Mouse (Mus musculus) ES-Bruce4 (cell line): ENCODE data around the gene Npepps. TPM values are rescaled to one million over a fixed set of nuclear protein-coding genes. Genes with fewer than 3 reads are reported as not detected.

Experiments
- H3K27ac ChIP-seq: 2 replicates; pipeline ENCODE4 v1.5.1; 2012; ENCODE audit warnings: low read length, inconsistent platforms; ENCODE audit not compliant: insufficient read depth
- H3K27me3 ChIP-seq: 2 replicates; pipeline ENCODE4 v1.6.1; 2012; ENCODE audit warnings: mild to moderate bottlenecking, low read length, inconsistent platforms; ENCODE audit not compliant: control insufficient read depth, poor library complexity, insufficient read depth, severe bottlenecking
- H3K36me3 ChIP-seq: 2 replicates; pipeline ENCODE4 v1.6.1; 2012; ENCODE audit warnings: inconsistent platforms, mild to moderate bottlenecking, low read length, moderate library complexity; ENCODE audit not compliant: control insufficient read depth, poor library complexity, insufficient read depth, severe bottlenecking
- H3K4me1 ChIP-seq: one replicate; pipeline ENCODE4 v1.8.1; 2011; ENCODE audit warnings: low read length; ENCODE audit not compliant: control insufficient read depth, insufficient read depth
- H3K4me3 ChIP-seq: 2 replicates; pipeline ENCODE4 v1.5.1; 2011; ENCODE audit warnings: low read depth, mild to moderate bottlenecking, low read length
- H3K9ac ChIP-seq: 2 replicates; pipeline ENCODE4 v1.6.1; 2012; ENCODE audit warnings: low read depth, mild to moderate bottlenecking, inconsistent platforms; ENCODE audit not compliant: poor library complexity, severe bottlenecking
- H3K9me3 ChIP-seq: replicated peaks from 2 replicates; pipeline ENCODE4 v1.6.1; 2012; ENCODE audit warnings: mild to moderate bottlenecking, low read length, inconsistent platforms; ENCODE audit not compliant: control insufficient read depth, poor library complexity, insufficient read depth, severe bottlenecking
- CTCF ChIP-seq: IDR thresholded peaks from one replicate; pipeline ENCODE4 v1.8.1; 2011; ENCODE audit warnings: low read depth, low read length
- EP300 ChIP-seq: IDR thresholded peaks from 2 replicates; pipeline ENCODE4 v1.6.1; 2011; ENCODE audit warnings: low read depth, low read length; ENCODE audit not compliant: insufficient read depth
- POLR2A ChIP-seq: IDR thresholded peaks from one replicate; pipeline ENCODE4 v1.8.1; 2011; ENCODE audit warnings: low read length; ENCODE audit not compliant: insufficient read depth
- polyA plus RNA-seq: library from polyadenylated mRNA; stranded (reverse); fragments of >200 nt; gene quantifications from 2 replicates; pipeline ENCODE4 v1.2.4, GENCODE M21; 2011; ENCODE audit warnings: low read depth; ENCODE audit not compliant: missing spikeins, insufficient read depth, insufficient read length

Npepps gene
- polyA plus RNA-seq, 1 experiment = 213 TPM

DNA sequence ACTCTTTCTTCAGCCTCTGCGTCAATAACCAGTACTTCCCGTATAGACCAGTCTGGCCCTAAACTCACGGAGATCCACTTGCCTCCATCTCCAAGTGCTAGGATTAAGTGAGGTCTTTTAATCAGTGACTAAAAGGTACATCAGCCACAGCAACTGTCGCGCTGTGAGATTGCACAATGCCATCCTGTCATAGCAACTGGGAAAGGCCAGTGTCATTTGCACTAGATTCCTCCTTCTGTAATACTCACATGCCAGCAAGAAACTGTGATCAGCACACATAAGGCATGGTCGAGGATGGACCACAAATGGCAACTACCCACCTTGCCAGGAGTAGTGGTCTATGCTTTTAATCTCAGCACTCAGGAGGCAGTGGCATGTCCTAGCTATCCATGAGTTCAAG, 80.9 kb downstream of the Npepps start:
- no peak overlapping the region for H3K4me3 ChIP-seq
- H3K4me1 ChIP-seq = peaks cover 2% of the 10 kb centered on the region
- no peak overlapping the region for H3K27ac ChIP-seq
- no peak overlapping the region for H3K9ac ChIP-seq
- H3K9me3 ChIP-seq = no peaks in the 10 kb centered on the region
- H3K36me3 ChIP-seq = no peaks in the 10 kb centered on the region
- H3K27me3 ChIP-seq = no peaks in the 10 kb centered on the region
- TF ChIP-seq CTCF = no peak
- no peak for TF ChIP-seq POLR2A
- no peak for TF ChIP-seq EP300

GRCm38 (mm10) chr11:97198601-97199000, 81.8 kb downstream of the Npepps start:
- no peaks in the 10 kb centered on the region for H3K27me3 ChIP-seq
- no peak overlapping the region for H3K27ac ChIP-seq
- no peaks in the 10 kb centered on the region for H3K36me3 ChIP-seq
- no peak overlapping the region for H3K9ac ChIP-seq
- H3K4me3 ChIP-seq = no peak overlapping the region
- TF ChIP-seq CTCF (peak; percentile 84), POLR2A (no peak)
- H3K4me1 ChIP-seq = peaks cover 2% of the 10 kb centered on the region
- no peaks in the 10 kb centered on the region for H3K9me3 ChIP-seq

GRCm38 (mm10) chr11:97197021-97197420, 83.4 kb downstream of the Npepps start:
- Histone ChIP-seq H3K27ac (peak overlapping the region; percentile 2), H3K4me1 (peaks cover 2% of the 10 kb centered on the region), H3K36me3 (no peaks in the 10 kb centered on the region), H3K9ac (no peak overlapping the region), H3K9me3 (no peaks in the 10 kb centered on the region), H3K4me3 (no peak overlapping the region), H3K27me3 (no peaks in the 10 kb centered on the region)
- TF ChIP-seq EP300 = no peak
- no peak for TF ChIP-seq POLR2A
- no peak for TF ChIP-seq CTCF

DNA sequence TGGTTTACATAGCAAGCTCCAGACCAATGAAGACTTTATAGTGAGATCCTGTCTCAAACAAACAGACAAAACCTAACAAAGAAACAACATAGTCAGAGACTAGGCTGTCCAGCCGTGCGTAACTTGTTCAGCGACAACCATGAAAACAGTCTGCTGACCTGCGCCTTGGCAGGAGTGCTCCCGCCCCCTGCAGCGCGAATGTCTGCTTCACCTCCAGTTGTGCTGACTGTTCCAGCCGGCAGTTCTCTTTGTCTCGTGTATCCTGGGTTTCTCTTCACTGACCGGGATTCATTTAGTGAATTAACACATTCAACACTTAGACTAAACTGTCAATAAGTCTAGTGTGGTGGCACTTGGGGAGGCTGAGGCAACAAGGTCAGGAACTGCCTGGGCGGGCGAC, 83.9 kb downstream of the Npepps start:
- Histone ChIP-seq H3K27ac (peak overlapping the region; percentile 2), H3K27me3 (no peaks in the 10 kb centered on the region), H3K36me3 (no peaks in the 10 kb centered on the region), H3K9me3 (no peaks in the 10 kb centered on the region), H3K4me3 (no peak overlapping the region), H3K4me1 (peaks cover 2% of the 10 kb centered on the region), H3K9ac (no peak overlapping the region)
- no peak for TF ChIP-seq CTCF
- no peak for TF ChIP-seq POLR2A
- TF ChIP-seq EP300 = 0 out of 2 replicates have a peak, but pooled peaks have one; percentile 34

- Histone ChIP-seq H3K9me3 (no peaks in the 10 kb centered on the region), H3K4me1 (peaks cover 2% of the 10 kb centered on the region), H3K36me3 (no peaks in the 10 kb centered on the region), H3K27me3 (no peaks in the 10 kb centered on the region), H3K27ac (peak overlapping the region; percentile 45; the same call in 1 of the 2 replicates), H3K9ac (no peak overlapping the region; the same call in 1 of the 2 replicates), H3K4me3 (no peak overlapping the region)
- peak; percentile 2 for TF ChIP-seq CTCF
- TF ChIP-seq POLR2A = no peak
- no peak for TF ChIP-seq EP300
These were observed 87.9 kb downstream of the Npepps start for GRCm38 (mm10) chr11:97192621-97192951.

- Histone ChIP-seq H3K27me3 (no peaks in the 10 kb centered on the region), H3K27ac (peak overlapping the region; percentile 45; the same call in 1 of the 2 replicates), H3K4me1 (peaks cover 2% of the 10 kb centered on the region), H3K9me3 (no peaks in the 10 kb centered on the region), H3K36me3 (no peaks in the 10 kb centered on the region), H3K9ac (0 out of 2 replicates have a peak overlapping the region, but pooled peaks have one; percentile 21), H3K4me3 (no peak overlapping the region)
- TF ChIP-seq POLR2A = no peak
- no peak for TF ChIP-seq EP300
- no peak for TF ChIP-seq CTCF
These were observed 88.4 kb downstream of the Npepps start for GRCm38 (mm10) chr11:97191915-97192620.
